Mouse (Mus musculus): ENCODE data around the gene Gm47985.
"Not testable (repeated sequence)": the region's sequence is repeated elsewhere in the genome, so short reads cannot be mapped to it uniquely, and the experiment has no call there.

The Gm47985 gene

GRCm38 (mm10) chr1:151182266-151182665 is at the start of gene Gm47985:
Gene Gm47985, plus strand, starts transcription at chr1:151182537.
- DNase-seq (ENCODE audit: extremely low read depth, low read depth, low spot score) = not testable (repeated sequence)

DNA sequence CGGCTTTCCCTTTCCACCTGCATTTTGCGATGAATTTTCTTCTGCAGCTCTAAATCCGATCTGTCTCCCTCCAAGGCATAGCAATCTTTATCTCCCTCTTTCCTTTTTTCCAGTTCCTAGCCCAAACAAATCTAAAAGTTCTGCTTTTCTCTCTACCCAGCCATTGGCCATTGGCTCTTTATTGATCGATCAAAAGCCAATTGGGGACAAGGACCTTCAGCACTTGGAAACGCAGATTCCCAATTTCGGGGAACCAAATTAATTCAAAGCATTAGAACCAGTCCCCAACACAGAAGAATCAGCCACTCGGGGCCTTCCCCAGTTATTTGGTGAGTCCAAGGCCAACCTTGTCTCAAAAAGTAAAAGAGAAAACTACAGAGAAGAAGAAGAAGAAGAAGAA is 49.7 kb upstream of the Gm47985 start:
- no peak for DNase-seq (ENCODE audit: extremely low read depth, low read depth, low spot score)

- no peak for DNase-seq (ENCODE audit: extremely low read depth, low read depth, low spot score)
Measured at GRCm38 (mm10) chr1:151138388-151138787, 43.9 kb upstream of the Gm47985 start.

DNA sequence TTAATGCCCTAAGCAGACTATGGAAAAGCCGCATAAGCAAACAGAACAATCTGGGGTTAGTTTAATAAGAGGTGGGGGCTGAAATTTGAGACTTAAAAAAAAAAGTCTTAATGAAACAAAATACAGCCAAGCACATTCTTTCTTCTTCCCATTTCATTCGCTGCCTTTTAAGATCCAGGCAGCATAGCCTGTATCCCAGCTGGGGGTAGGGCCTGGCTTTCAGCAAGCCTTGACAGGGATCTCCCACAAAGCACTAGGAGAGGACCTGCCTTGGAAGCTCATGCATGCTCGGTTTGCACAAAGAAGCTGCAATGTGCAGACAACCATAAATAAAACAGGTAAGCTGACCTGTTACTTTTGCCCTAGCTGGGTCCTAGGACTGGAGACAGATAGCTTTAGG is 41.4 kb upstream of the Gm47985 start:
- no peak for DNase-seq (ENCODE audit: extremely low read depth, low read depth, low spot score)

GRCm38 (mm10) chr1:151144471-151145146 is 37.7 kb upstream of the Gm47985 start:
- no peak for DNase-seq (ENCODE audit: extremely low read depth, low read depth, low spot score)

DNA sequence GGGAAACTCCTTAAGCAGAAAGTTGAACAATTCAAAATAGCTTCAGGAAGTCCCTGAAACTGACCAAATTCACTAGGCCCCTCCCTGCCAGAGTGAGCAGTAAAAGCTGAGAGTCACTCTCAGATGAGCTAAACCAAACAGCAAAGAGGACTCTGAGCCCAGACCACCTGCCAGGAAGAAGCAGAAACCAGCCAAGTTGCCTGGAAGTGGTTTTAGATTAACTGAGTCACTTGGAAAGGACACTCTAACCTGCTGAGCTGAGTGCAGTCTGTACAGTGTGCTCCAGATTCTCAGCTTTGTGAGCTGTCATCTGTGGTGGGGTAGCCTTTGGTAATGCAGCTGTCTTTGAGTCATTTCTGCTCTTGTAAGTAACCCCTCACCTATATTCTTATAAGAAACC is 34.5 kb upstream of the Gm47985 start:
- no peak for DNase-seq (ENCODE audit: extremely low read depth, low read depth, low spot score)

DNA sequence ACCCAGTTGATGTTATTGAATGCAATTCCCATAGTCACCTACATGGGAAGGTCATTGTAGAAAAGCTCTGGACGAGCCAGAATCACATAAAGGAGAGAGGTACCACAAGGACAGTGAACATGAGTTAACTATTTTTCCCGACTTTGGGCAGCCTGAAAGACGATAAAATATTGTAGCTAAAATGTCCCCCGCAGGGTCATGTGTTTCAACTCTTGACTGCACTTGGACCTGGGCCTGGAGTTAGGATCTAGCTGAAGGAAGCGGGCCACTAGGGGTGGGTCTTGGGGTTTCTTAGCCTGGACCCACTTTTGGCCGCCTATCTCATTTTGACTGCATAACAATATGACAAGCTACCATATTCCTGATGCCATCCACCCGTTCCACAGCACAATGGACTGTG is 32.1 kb upstream of the Gm47985 start:
- no peak for DNase-seq (ENCODE audit: extremely low read depth, low read depth, low spot score)

DNA sequence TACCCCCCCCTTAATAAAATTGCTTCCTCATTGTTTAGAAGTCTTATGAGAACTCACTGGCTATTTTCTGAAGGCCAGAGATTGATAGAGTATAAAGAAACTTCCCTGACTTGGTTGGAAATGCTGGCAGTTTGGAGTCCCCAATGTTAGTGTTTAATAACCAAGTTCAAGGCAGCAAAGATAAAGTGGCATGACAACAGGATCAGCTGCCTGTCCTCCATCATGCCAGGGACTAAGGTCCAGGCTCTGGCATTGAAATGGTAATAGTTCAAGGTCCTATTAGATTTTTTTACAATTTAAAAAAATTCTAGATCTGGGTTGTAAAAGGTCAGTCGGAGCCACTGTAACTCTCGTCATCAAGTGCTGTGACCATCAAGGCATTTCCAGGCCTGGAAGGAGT is 31.2 kb upstream of the Gm47985 start:
- DNase-seq (ENCODE audit: extremely low read depth, low read depth, low spot score) = no peak

GRCm38 (mm10) chr1:151153056-151153652 is 29.2 kb upstream of the Gm47985 start:
- no peak for DNase-seq (ENCODE audit: extremely low read depth, low read depth, low spot score)

GRCm38 (mm10) chr1:151154131-151154530 is 28.2 kb upstream of the Gm47985 start:
- DNase-seq (ENCODE audit: extremely low read depth, low read depth, low spot score) = not testable (repeated sequence)

- no peak for DNase-seq (ENCODE audit: extremely low read depth, low read depth, low spot score)
Measured at GRCm38 (mm10) chr1:151156129-151156528, 26.2 kb upstream of the Gm47985 start.

DNA sequence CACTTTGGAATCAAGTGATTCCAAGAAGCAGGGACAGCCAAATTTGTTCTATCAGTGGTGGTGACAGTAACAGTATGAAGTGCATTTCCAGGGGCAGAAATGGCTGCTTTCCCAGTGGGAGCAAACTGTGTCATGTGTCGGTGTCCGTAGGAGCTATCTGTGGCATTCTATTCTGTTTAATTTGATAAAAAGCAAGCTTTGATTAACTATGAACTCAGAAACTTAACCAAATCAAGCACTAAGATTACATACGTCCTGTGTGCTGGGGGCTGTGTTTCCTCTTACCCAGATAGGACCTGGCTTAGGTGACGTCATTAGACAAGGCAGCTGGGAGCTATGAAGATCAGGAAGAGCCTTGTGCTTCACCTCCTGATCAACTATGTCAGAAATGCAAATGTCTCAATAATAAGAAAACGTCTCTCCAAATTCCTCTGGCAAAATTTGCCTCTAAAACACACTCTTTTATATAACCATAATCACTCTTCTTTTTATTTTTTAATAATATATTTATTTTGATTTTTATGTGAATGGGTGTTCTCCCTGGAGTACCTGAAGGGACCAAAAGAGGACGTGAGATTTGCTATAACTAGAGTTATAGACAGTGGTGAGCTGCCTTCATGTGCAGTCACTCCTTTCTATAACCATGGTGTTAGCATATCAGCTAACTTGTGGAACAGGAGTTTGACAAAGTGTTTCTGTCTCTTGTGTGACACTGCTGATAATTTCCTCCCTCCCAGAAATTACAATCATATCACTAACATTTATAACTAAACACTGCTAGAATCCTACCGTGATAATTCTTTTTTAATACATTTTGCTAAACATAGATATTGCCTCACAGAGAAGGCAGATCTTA is 25.3 kb upstream of the Gm47985 start:
- DNase-seq (ENCODE audit: extremely low read depth, low read depth, low spot score) = no peak

GRCm38 (mm10) chr1:151157963-151158856 is 24.1 kb upstream of the Gm47985 start:
- no peak for DNase-seq (ENCODE audit: extremely low read depth, low read depth, low spot score)

DNA sequence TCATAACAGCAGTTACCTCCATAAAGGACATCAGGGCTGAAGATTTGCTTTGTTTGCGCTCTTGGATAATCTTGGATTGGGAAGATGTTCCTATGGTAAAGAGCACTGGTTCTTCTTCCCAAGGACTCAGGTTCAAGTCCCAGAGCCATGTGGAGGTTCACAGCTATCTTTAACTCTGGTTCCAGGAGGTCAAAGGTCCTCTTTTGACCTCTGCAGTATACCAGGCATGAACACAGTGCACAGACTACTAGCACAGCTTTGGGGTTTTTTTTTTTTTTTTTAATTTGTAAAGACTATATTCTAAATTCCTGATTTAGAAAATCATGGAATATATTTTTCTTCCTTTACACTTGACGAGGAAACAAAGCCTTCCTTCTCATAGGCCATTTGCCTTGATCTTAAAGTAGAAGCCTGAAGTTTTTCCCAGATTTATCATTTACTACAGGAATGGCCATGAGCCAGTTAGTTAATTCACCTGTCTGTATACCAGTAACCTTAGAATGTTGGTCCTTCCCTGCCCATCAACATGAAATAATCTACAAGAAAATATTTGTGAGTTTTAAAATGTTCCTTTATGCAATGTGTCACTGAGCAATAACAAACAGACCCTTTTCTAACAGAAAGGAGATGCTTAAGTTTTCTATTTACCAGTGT is 23.4 kb upstream of the Gm47985 start:
- no peak for DNase-seq (ENCODE audit: extremely low read depth, low read depth, low spot score)

DNA sequence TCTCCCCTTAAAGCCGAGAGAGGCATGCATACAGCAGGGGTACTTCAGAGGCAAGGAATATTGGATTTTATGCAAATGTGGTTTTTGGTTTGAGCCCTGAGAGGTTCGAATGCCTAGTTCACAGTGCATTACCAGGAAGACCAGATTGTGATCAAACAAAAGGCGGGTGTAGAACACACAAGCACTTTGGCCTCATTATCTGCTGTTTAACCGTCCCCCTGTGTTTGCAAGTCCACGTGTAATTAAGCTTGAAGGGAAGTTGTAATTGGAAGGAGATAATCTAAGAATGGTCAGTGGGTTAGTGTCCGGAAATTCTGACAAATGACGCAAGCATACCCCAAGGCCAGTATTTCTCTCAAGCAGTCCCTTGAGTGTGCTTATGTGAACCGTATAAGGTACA is 16.3 kb upstream of the Gm47985 start:
- DNase-seq (ENCODE audit: extremely low read depth, low read depth, low spot score) = no peak

DNA sequence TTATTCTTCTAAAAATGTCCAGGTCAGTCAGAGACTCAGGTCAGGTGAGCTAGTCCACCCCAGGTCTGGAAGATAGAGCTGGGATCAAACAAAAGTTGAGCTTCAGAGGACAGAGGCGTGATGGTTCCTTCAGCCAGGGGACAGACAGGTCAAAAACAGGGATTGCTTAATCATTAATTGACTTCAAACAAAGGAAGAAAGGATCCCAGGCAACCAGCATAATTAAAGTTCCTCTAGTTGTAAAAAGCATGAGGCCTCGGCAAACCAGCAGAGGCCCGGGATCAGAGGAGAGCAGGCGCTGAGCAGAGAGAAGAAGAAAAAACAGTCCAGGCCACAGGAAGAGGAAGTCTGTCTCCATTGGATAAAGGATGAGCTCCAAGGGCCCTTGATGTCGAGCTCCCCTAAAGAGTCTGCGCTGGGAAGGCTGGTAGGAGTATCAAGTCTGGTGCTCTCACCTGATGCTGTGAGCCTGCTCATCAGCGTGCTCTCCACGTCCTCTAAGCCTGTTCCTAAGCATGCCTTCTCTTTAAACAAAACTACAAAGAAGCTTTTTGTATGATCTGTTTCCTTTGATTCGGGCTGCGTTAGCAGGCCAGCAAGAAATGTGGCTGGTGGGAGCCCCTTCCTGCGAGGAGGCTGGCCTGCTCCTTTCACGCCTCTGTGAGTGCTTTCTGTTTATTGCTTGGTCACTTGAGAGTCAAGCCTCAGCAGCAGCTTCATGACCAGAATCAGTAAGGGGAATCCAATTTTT is 14.9 kb upstream of the Gm47985 start:
- DNase-seq (ENCODE audit: extremely low read depth, low read depth, low spot score) = no peak

DNA sequence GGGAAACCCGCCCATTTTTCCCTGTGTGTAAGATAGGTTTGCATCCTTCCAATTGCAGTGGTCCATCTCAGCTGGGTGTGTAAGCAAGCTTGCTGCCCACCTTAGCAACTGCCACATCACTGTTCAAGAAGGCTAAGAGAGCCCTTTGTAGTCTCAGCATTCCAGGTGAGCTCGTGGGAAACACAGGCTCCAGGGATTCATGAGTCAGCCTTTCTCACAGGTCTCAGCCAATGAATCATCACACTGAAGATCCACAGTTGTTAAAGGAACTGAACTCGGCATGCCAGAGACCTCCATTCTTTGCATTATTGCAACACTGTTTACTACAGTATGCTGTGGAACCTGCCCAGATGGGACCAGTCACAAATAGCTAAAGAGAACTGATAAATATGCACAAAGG is 13.7 kb upstream of the Gm47985 start:
- DNase-seq (ENCODE audit: extremely low read depth, low read depth, low spot score) = no peak

- no peak for DNase-seq (ENCODE audit: extremely low read depth, low read depth, low spot score)
Measured at GRCm38 (mm10) chr1:151171572-151172461, 10.5 kb upstream of the Gm47985 start.

All from fat pad, adult 2 months (tissue).